In the genomic region with DNA sequence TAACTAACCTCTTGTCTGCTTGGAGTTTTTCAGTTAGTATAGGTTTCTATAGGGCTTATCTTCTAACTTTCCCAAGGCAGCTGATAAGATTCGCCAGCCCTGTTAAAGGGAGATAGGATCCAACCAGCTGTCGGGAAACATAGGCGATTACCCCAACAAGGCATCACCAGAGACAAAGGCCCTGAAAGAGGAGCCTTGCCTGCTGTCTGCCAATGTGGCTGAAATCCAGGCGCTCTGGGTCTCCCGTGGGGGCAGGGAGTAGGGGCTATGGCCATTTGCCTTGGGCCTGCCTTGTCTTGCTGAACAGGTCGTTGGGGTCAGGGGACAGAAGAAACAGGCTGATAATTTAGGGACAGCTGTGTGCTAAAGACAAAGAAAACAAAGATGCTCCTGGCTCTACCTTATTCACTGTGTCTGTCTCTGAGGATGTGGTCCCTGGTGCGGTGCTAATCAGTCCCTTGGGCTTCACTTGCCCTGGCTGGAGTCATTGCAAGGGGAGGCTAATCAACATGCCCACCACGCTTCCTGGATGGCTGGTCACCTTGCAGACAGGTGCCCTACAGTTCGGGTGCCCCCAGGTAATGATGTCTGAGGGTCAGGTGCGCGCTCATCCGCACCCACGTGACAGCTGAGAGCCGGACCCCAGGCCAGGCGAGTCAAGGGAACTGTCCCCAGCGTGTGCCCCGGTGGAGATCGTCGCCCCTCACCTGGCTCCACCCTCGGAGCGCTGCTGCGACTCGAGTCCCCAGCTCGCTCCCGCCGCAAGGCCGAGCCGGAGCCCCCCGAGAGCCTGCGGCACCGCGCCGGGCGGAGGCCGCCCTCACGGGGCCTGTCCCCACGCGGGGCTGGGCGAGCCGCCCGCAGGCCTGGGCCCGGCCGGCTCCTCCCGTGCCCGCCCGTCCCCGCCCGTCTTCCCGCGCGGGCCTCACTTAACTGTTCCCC, we compare ENCODE assay signal across 8 mouse cellular contexts. TPM values are rescaled to one million over a fixed set of nuclear protein-coding genes. Genes with fewer than 3 reads are reported as not detected.
A peak's percentile ranks its signal among the peaks of the same experiment; 100 is the strongest.
DNase-seq lines count a peak whose midpoint lies in the region; ATAC-seq lines count a peak whose summit lies in the region.

No protein-coding gene starts in this region.

- ATAC-seq in cerebellum, adult (ENCODE audit: insufficient number of reproducible peaks, low FRiP score, low TSS enrichment): peak; percentile 63; the same call in 1 of the 2 replicates
- ATAC-seq in forebrain, embryonic 12.5 days (ENCODE audit: low FRiP score): peak; percentile 73
- ATAC-seq in midbrain, embryonic 14.5 days (ENCODE audit: low FRiP score, low TSS enrichment): peak; percentile 70
- ATAC-seq in stomach, embryonic 14.5 days (ENCODE audit: insufficient number of reproducible peaks, insufficient read depth, low FRiP score, low read depth): peak; percentile 58

- no peaks in the 10 kb centered on the region for H3K27me3 ChIP-seq in forebrain, embryonic 12.5 days
- H3K27me3 ChIP-seq in hindbrain, embryonic 10.5 days (ENCODE audit: insufficient read depth, poor library complexity, severe bottlenecking): no peaks in the 10 kb centered on the region
- H3K27me3 ChIP-seq in midbrain, embryonic 14.5 days (ENCODE audit: control insufficient read depth, insufficient read depth, low read length): no peaks in the 10 kb centered on the region
- H3K27me3 ChIP-seq in stomach, embryonic 14.5 days (ENCODE audit: control insufficient read depth, insufficient read depth, low read length): no peaks in the 10 kb centered on the region

- no peaks in the 10 kb centered on the region for H3K36me3 ChIP-seq in forebrain, embryonic 12.5 days (replicated peaks)
- H3K36me3 ChIP-seq in hindbrain, embryonic 10.5 days: no peaks in the 10 kb centered on the region
- no peaks in the 10 kb centered on the region for H3K36me3 ChIP-seq in midbrain, embryonic 14.5 days (ENCODE audit: control insufficient read depth, insufficient read depth, low read length)
- no peaks in the 10 kb centered on the region for H3K36me3 ChIP-seq in stomach, embryonic 14.5 days (ENCODE audit: control insufficient read depth, insufficient read depth, low read length)

- no peaks in the 10 kb centered on the region for H3K9me3 ChIP-seq in forebrain, embryonic 12.5 days
- no peaks in the 10 kb centered on the region for H3K9me3 ChIP-seq in hindbrain, embryonic 10.5 days
- no peaks in the 10 kb centered on the region for H3K9me3 ChIP-seq in midbrain, embryonic 14.5 days (ENCODE audit: control insufficient read depth, low read length)
- no peaks in the 10 kb centered on the region for H3K9me3 ChIP-seq in stomach, embryonic 14.5 days (ENCODE audit: control insufficient read depth, low read depth, low read length)

- peak overlapping the region; percentile 99 for H3K9ac ChIP-seq in forebrain, embryonic 12.5 days
- H3K9ac ChIP-seq in midbrain, embryonic 14.5 days (replicated peaks; ENCODE audit: low read length): peak overlapping the region; percentile 100
- H3K9ac ChIP-seq in stomach, embryonic 14.5 days (replicated peaks; ENCODE audit: low read depth, low read length): peak overlapping the region; percentile 93

- H3K27ac ChIP-seq in forebrain, embryonic 12.5 days: peak overlapping the region; percentile 98
- peak overlapping the region; percentile 98 for H3K27ac ChIP-seq in hindbrain, embryonic 10.5 days
- H3K27ac ChIP-seq in midbrain, embryonic 14.5 days (replicated peaks; ENCODE audit: low read depth, low read length): peak overlapping the region; percentile 99
- peak overlapping the region; percentile 89 for H3K27ac ChIP-seq in stomach, embryonic 14.5 days (ENCODE audit: low read length)

- H3K4me1 ChIP-seq in forebrain, embryonic 12.5 days: peaks cover 39% of the 10 kb centered on the region
- peaks cover 46% of the 10 kb centered on the region for H3K4me1 ChIP-seq in hindbrain, embryonic 10.5 days (replicated peaks)
- H3K4me1 ChIP-seq in midbrain, embryonic 14.5 days (ENCODE audit: control insufficient read depth, insufficient read depth, low read length): peaks cover 36% of the 10 kb centered on the region
- peaks cover 14% of the 10 kb centered on the region; the same call in 1 of the 2 replicates for H3K4me1 ChIP-seq in stomach, embryonic 14.5 days (ENCODE audit: control insufficient read depth, insufficient read depth, low read length)

- peak overlapping the region; percentile 89 for H3K4me3 ChIP-seq in forebrain, embryonic 12.5 days (replicated peaks)
- H3K4me3 ChIP-seq in hindbrain, embryonic 10.5 days: peak overlapping the region; percentile 75
- H3K4me3 ChIP-seq in midbrain, embryonic 14.5 days (replicated peaks; ENCODE audit: low read depth, low read length): peak overlapping the region; percentile 80
- H3K4me3 ChIP-seq in stomach, embryonic 14.5 days (ENCODE audit: low read depth, low read length): peak overlapping the region; percentile 57

- under 1% methylated on average over 51 of the region's 51 CpGs for WGBS in forebrain, embryonic 12.5 days
- WGBS in hindbrain, embryonic 10.5 days: under 1% methylated on average over 51 of the region's 51 CpGs
- under 1% methylated on average over 51 of the region's 51 CpGs for WGBS in midbrain, embryonic 14.5 days
- WGBS in stomach, embryonic 14.5 days: 3% methylated on average over 49 of the region's 51 CpGs

- peak overlapping the region; percentile 91 for H3K4me2 ChIP-seq in forebrain, embryonic 12.5 days
- peak overlapping the region; percentile 94 for H3K4me2 ChIP-seq in midbrain, embryonic 14.5 days (ENCODE audit: low read length)
- H3K4me2 ChIP-seq in stomach, embryonic 14.5 days (replicated peaks; ENCODE audit: low read depth, low read length): peak overlapping the region; percentile 80

- DNase-seq in layer of hippocampus, adult 11-12 months (ENCODE audit: low spot score): peak; percentile 54
- no peak for DNase-seq in layer of hippocampus, adult 9-10 months (ENCODE audit: low spot score)
- DNase-seq in hindbrain, embryonic 10.5 days (ENCODE audit: low spot score): peak; percentile 70
- DNase-seq in left cerebral cortex, postnatal 25 days (ENCODE audit: low spot score in 2 of 2): peak; percentile 28 to 51
- peak; percentile 79 for DNase-seq in midbrain, embryonic 14.5 days

- intact Hi-C loops in left cerebral cortex, postnatal 25 days (cut with DNase I): no loop called here

RNA-seq across cellular contexts. Expression of a gene that starts 1.1 kb away (rescaled TPM):
- 51.5 and 64.7 TPM in 2 replicates for polyA plus RNA-seq in forebrain, embryonic 12.5 days (2016; fragmentation: Nextera tagmentation; extraction: Ambion mirVana)
- 22.7 and 28.8 TPM in 2 replicates for polyA plus RNA-seq in hindbrain, embryonic 10.5 days (2016; fragmentation: Nextera tagmentation; extraction: Ambion mirVana)
- total RNA-seq in left cerebral cortex, postnatal 25 days (2021): 10 to 100 TPM; 83.9 to 86.7 TPM
- 47.9 and 60.2 TPM in 2 replicates for polyA plus RNA-seq in midbrain, embryonic 14.5 days (2014; fragmentation: Nextera tagmentation; extraction: Ambion mirVana)
- 20.4 and 20.7 TPM in 2 replicates for polyA plus RNA-seq in stomach, embryonic 14.5 days (2014; fragmentation: Nextera tagmentation; extraction: Ambion mirVana)
